Mouse (Mus musculus): ENCODE measurements around the gene Adam12. TPM values are rescaled to one million over a fixed set of nuclear protein-coding genes. Genes with fewer than 3 reads are reported as not detected.

Adam12 gene
- total and polyA plus RNA-seq, 2 experiments: 0.28 TPM

- Histone ChIP-seq H3K9ac (ENCODE audit: low read depth, low read length) (no peak overlapping the region), H3K27ac (replicated peaks; ENCODE audit: insufficient read depth, low read depth, low read length) (no peak overlapping the region), H3K36me3 (ENCODE audit: control insufficient read depth, insufficient read depth, low read length) (no peaks in the 10 kb centered on the region), H3K79me2 (ENCODE audit: control insufficient read depth, insufficient read depth, low read length) (no peaks in the 10 kb centered on the region), H3K27me3 (ENCODE audit: control insufficient read depth, insufficient read depth, low read length) (no peaks in the 10 kb centered on the region), H3K4me3 (ENCODE audit: insufficient read depth, low read depth, low read length) (no peak overlapping the region), H3K4me1 (ENCODE audit: control insufficient read depth, insufficient read depth, low read length) (no peaks in the 10 kb centered on the region)
- 87% methylated on average over 2 of the region's 2 CpGs for WGBS
- TF ChIP-seq POLR2A (IDR thresholded peaks at IDR 0.05; ENCODE audit: extremely low read depth, insufficient read depth, low read length) (no peak), CTCF (IDR thresholded peaks at IDR 0.05; ENCODE audit: low read depth, low read length) (no peak)
- DNase-seq (ENCODE audit: extremely low read depth, low read depth, low spot score): no peak
Measured at GRCm38 (mm10) chr7:134097861-134098260, 134.1 kb downstream of the Adam12 start.

DNA sequence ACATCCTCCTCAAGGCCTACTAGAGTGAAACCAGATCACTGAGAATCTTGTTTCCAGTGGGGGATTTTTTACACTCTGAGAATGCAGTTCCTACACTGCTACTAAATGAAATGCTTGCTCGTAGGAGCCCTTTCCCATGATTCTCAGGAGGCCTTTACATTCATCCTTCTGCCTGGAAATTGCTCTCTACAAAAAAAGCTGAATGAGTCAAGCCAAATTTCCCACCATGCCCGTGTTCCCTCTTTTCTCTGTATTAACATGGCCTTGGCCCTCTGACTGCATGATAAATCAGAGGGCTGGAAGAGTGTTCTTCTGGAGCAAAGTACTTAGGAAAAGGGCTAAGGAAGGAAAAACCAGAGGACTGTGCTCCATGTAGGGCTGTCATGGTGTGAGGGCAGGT, 138.1 kb downstream of the Adam12 start:
- H3K4me3 ChIP-seq (ENCODE audit: insufficient read depth, low read depth, low read length): no peak overlapping the region
- DNase-seq (ENCODE audit: extremely low read depth, low read depth, low spot score): no peak
- TF ChIP-seq POLR2A (IDR thresholded peaks at IDR 0.05; ENCODE audit: extremely low read depth, insufficient read depth, low read length): no peak
- no peak for TF ChIP-seq CTCF (IDR thresholded peaks at IDR 0.05; ENCODE audit: low read depth, low read length)
- no peaks in the 10 kb centered on the region for H3K27me3 ChIP-seq (ENCODE audit: control insufficient read depth, insufficient read depth, low read length)
- H3K79me2 ChIP-seq (ENCODE audit: control insufficient read depth, insufficient read depth, low read length): no peaks in the 10 kb centered on the region
- no peaks in the 10 kb centered on the region for H3K36me3 ChIP-seq (ENCODE audit: control insufficient read depth, insufficient read depth, low read length)
- H3K27ac ChIP-seq (replicated peaks; ENCODE audit: insufficient read depth, low read depth, low read length): no peak overlapping the region
- 63% methylated on average over 2 of the region's 2 CpGs for WGBS
- no peak overlapping the region for H3K9ac ChIP-seq (ENCODE audit: low read depth, low read length)
- H3K4me1 ChIP-seq (ENCODE audit: control insufficient read depth, insufficient read depth, low read length): no peaks in the 10 kb centered on the region

DNA sequence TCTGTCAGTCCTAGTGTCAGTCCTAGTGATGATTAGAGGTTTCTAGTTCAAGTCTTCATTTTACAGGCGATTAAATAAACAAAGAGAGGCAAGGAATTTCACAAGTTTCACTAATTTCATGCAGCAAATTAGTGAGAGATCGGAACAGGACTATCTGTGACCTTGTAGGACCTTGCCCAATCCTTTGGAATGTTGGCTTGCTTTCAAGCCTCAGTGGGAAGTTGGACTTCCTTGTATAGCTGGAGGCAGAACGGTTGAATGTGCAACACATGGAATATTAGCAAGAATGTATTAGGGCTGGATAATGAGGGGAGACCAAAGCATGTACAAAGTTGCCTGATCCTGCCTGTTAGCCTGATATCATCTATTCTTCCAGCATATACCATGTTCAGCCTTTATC, 141.2 kb downstream of the Adam12 start:
- Histone ChIP-seq H3K27ac (replicated peaks; ENCODE audit: insufficient read depth, low read depth, low read length) (no peak overlapping the region), H3K4me3 (ENCODE audit: insufficient read depth, low read depth, low read length) (no peak overlapping the region), H3K9ac (ENCODE audit: low read depth, low read length) (no peak overlapping the region), H3K36me3 (ENCODE audit: control insufficient read depth, insufficient read depth, low read length) (no peaks in the 10 kb centered on the region), H3K79me2 (ENCODE audit: control insufficient read depth, insufficient read depth, low read length) (no peaks in the 10 kb centered on the region), H3K4me1 (ENCODE audit: control insufficient read depth, insufficient read depth, low read length) (no peaks in the 10 kb centered on the region), H3K27me3 (ENCODE audit: control insufficient read depth, insufficient read depth, low read length) (no peaks in the 10 kb centered on the region)
- TF ChIP-seq CTCF (IDR thresholded peaks at IDR 0.05; ENCODE audit: low read depth, low read length) (no peak), POLR2A (IDR thresholded peaks at IDR 0.05; ENCODE audit: extremely low read depth, insufficient read depth, low read length) (no peak)
- WGBS: 54% methylated on average over 3 of the region's 3 CpGs
- no peak for DNase-seq (ENCODE audit: extremely low read depth, low read depth, low spot score)

DNA sequence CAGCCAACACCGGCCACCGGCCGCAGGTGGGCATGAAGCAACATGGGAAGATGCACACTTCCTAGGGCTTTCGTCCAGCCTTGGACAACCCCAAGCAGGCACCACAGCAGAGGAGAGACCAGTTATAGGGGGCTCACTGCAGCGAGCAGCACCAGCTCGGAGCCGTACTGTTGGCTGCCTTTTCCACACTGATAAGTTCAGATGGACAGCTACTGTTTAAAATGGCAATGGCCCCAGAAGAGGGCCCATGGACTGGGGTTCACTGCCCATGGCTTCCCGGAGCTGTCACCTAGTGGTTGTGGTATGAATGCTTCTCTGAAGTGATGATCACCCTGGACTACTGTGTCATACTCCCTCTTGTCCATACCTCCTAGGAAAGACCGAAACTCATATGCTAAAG, 141.7 kb downstream of the Adam12 start:
- no peaks in the 10 kb centered on the region for H3K36me3 ChIP-seq (ENCODE audit: control insufficient read depth, insufficient read depth, low read length)
- H3K4me3 ChIP-seq (ENCODE audit: insufficient read depth, low read depth, low read length): no peak overlapping the region
- no peaks in the 10 kb centered on the region for H3K4me1 ChIP-seq (ENCODE audit: control insufficient read depth, insufficient read depth, low read length)
- 91% methylated on average over 9 of the region's 9 CpGs for WGBS
- no peaks in the 10 kb centered on the region for H3K79me2 ChIP-seq (ENCODE audit: control insufficient read depth, insufficient read depth, low read length)
- H3K9ac ChIP-seq (ENCODE audit: low read depth, low read length): no peak overlapping the region
- H3K27me3 ChIP-seq (ENCODE audit: control insufficient read depth, insufficient read depth, low read length): no peaks in the 10 kb centered on the region
- H3K27ac ChIP-seq (replicated peaks; ENCODE audit: insufficient read depth, low read depth, low read length): no peak overlapping the region
- TF ChIP-seq CTCF (IDR thresholded peaks at IDR 0.05; ENCODE audit: low read depth, low read length) (no peak), POLR2A (IDR thresholded peaks at IDR 0.05; ENCODE audit: extremely low read depth, insufficient read depth, low read length) (no peak)
- DNase-seq (ENCODE audit: extremely low read depth, low read depth, low spot score): no peak

DNA sequence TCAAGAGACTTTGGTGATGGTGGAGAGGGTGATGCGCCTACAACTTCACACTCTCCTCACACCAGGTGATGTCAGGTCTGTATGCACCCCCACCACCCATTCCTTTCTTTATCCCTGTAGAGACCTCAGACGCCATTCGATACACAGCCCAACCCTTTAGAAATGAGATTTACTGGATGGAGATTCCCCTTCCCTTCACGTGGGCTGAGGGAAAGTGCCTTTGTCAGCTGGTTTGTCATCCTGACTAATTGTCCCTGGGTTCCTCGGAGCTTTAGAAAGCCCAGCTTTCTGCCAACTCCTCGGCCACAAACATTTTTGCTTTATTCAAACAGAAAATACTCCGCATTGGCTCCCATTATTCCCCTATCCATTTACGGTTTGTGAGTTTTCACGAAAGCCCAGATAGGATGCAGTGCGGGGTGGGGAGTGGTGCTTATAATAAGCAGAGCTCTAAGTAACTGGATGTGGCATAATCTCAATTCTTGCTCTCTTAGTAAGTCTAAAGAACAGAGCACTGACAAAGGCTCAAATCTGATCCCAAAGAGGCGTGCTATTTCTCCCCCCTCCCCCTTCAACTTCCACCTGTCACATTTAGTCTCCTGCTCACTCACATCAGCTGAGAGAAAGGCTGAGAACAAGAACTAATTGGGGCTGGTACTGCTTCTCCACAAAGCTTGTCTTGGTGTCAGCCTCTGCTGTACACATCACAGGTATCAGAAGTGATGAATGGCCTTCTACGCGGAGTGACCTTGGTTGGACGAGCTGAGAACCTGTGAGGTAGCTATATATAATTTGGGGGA, 143.2 kb downstream of the Adam12 start:
- Histone ChIP-seq H3K79me2 (ENCODE audit: control insufficient read depth, insufficient read depth, low read length) (no peaks in the 10 kb centered on the region), H3K27me3 (ENCODE audit: control insufficient read depth, insufficient read depth, low read length) (no peaks in the 10 kb centered on the region), H3K4me1 (ENCODE audit: control insufficient read depth, insufficient read depth, low read length) (no peaks in the 10 kb centered on the region), H3K36me3 (ENCODE audit: control insufficient read depth, insufficient read depth, low read length) (no peaks in the 10 kb centered on the region), H3K9ac (ENCODE audit: low read depth, low read length) (no peak overlapping the region), H3K4me3 (ENCODE audit: insufficient read depth, low read depth, low read length) (no peak overlapping the region), H3K27ac (replicated peaks; ENCODE audit: insufficient read depth, low read depth, low read length) (no peak overlapping the region)
- WGBS: 83% methylated on average over 14 of the region's 14 CpGs
- TF ChIP-seq POLR2A (IDR thresholded peaks at IDR 0.05; ENCODE audit: extremely low read depth, insufficient read depth, low read length) (no peak), CTCF (IDR thresholded peaks at IDR 0.05; ENCODE audit: low read depth, low read length) (no peak)
- no peak for DNase-seq (ENCODE audit: extremely low read depth, low read depth, low spot score)

GRCm38 (mm10) chr7:134085396-134085795, 146.6 kb downstream of the Adam12 start:
- Histone ChIP-seq H3K36me3 (ENCODE audit: control insufficient read depth, insufficient read depth, low read length) (no peaks in the 10 kb centered on the region), H3K27me3 (ENCODE audit: control insufficient read depth, insufficient read depth, low read length) (no peaks in the 10 kb centered on the region), H3K4me1 (ENCODE audit: control insufficient read depth, insufficient read depth, low read length) (no peaks in the 10 kb centered on the region), H3K27ac (replicated peaks; ENCODE audit: insufficient read depth, low read depth, low read length) (no peak overlapping the region), H3K9ac (ENCODE audit: low read depth, low read length) (no peak overlapping the region), H3K79me2 (ENCODE audit: control insufficient read depth, insufficient read depth, low read length) (no peaks in the 10 kb centered on the region), H3K4me3 (ENCODE audit: insufficient read depth, low read depth, low read length) (no peak overlapping the region)
- DNase-seq (ENCODE audit: extremely low read depth, low read depth, low spot score): no peak
- 75% methylated on average over 2 of the region's 2 CpGs for WGBS
- TF ChIP-seq CTCF (IDR thresholded peaks at IDR 0.05; ENCODE audit: low read depth, low read length) (no peak), POLR2A (IDR thresholded peaks at IDR 0.05; ENCODE audit: extremely low read depth, insufficient read depth, low read length) (no peak)
